Mouse (Mus musculus): ENCODE measurements at regions not wholly inside any gene's neighbourhood (a gene's known extent, or its start where the extent isn't known, plus 50 kb on each side); places are given as distances from the start of the nearest gene placed in this dataset.

- DNase-seq = no peak
These were observed 383.4 kb upstream of the Mpdz start for GRCm38 (mm10) chr4:81825966-81826365.

- no peak for DNase-seq
These were observed 381.0 kb upstream of the Mpdz start for GRCm38 (mm10) chr4:81823566-81823965.

- DNase-seq = no peak
These were observed 346.7 kb upstream of the Mpdz start for GRCm38 (mm10) chr4:81789274-81789673.

GRCm38 (mm10) chr4:81788636-81789035 lies 346.0 kb upstream of the Mpdz start:
- DNase-seq = no peak

GRCm38 (mm10) chr4:81781971-81782370 lies 339.4 kb upstream of the Mpdz start:
- DNase-seq = no peak

- DNase-seq = no peak
These were observed 324.1 kb upstream of the Mpdz start for GRCm38 (mm10) chr4:81766705-81767104.

GRCm38 (mm10) chr4:81764026-81764867 lies 321.6 kb upstream of the Mpdz start:
- peak; percentile 19 for DNase-seq

GRCm38 (mm10) chr4:81763311-81764025 lies 320.9 kb upstream of the Mpdz start:
- no peak for DNase-seq

GRCm38 (mm10) chr4:81762592-81763229 lies 320.1 kb upstream of the Mpdz start:
- DNase-seq = no peak

GRCm38 (mm10) chr4:81757905-81758304 lies 315.3 kb upstream of the Mpdz start:
- DNase-seq = peak; percentile 7

GRCm38 (mm10) chr4:81744629-81745509 lies 302.3 kb upstream of the Mpdz start:
- no peak for DNase-seq

- DNase-seq = peak; percentile 22
These were observed 301.5 kb upstream of the Mpdz start for GRCm38 (mm10) chr4:81743978-81744628.

- DNase-seq = no peak
These were observed 300.2 kb upstream of the Mpdz start for GRCm38 (mm10) chr4:81742536-81743459.

GRCm38 (mm10) chr4:81734391-81734790 lies 291.8 kb upstream of the Mpdz start:
- no peak for DNase-seq

- DNase-seq = no peak
These were observed 287.8 kb upstream of the Mpdz start for GRCm38 (mm10) chr4:81730386-81730785.

GRCm38 (mm10) chr4:81728961-81729360 lies 286.3 kb upstream of the Mpdz start:
- no peak for DNase-seq

GRCm38 (mm10) chr4:81727735-81728581 lies 285.3 kb upstream of the Mpdz start:
- DNase-seq = no peak

- DNase-seq = peak; percentile 93
These were observed 284.4 kb upstream of the Mpdz start for GRCm38 (mm10) chr4:81726761-81727723.

- no peak for DNase-seq
These were observed 282.1 kb upstream of the Mpdz start for GRCm38 (mm10) chr4:81724751-81725150.

Data from cerebellum, adult 11-12 months (tissue).